Mouse (Mus musculus) lung, postnatal 36 days (tissue): ENCODE results near the gene Nudt3.

Experiments
- DNase-seq: peaks from one replicate; pipeline ENCODE4 v3.0.0; 2022; ENCODE audit warnings: mixed read lengths

Nudt3 gene

DNA sequence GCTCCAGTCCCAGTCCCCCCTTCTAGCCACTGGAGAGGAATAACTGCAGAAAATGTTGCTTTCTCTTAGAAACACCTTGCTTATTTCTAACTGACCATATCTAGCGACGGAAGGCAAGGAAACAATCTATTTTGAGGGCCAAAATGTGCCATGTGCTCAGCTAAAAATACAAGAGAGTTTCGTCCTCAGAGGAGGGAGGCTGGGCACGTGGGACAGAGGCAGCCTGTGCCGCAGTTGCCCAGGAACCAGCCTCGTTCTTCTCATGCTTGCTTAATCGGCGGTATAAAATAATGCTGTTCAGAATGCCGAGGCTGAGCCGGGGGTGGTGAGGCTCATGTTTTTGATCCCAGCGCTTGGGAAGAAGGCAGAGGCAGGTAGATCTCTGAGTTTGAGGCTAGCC, 78.7 kb downstream of the Nudt3 start:
- DNase-seq = no peak

DNA sequence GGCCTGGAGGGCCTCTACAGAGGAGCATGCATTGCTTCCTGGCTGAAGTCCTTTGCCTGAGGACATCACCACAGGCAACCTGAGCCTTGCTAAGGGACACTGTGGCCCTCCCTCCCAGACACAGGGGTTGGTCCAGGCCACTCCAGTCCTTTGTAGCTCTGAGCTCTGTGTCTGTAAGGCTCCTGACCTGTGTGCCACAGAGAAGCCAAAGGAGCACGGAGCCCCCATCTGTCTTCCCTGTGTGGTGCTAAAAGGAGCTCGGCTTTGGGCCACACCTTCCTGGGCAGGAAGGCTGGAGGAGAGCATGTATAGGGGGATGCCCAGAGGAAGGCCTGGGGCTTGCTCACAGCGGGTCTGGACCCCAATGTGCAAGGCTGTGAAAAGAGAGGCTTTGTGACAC, 81.3 kb downstream of the Nudt3 start:
- DNase-seq = no peak

DNA sequence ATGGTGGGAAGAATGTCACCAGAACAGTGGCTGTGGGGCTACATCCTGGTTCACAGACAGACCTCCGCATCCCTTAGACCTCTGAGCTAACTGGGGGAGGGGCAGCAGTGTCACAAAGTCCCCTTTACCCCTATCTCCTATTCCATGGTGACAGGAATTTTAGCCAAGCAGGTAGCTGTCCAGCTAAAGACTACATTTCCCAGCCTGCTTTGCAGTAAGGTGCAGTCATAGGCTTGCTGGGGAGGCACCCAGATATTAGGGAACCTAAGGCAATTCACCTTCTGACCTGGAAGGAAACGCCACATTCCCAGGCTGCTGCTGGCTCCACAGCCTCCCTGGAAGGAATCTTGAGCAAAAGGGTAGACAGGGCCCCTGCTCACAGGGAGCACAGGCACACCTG, 82.0 kb downstream of the Nudt3 start:
- no peak for DNase-seq

DNA sequence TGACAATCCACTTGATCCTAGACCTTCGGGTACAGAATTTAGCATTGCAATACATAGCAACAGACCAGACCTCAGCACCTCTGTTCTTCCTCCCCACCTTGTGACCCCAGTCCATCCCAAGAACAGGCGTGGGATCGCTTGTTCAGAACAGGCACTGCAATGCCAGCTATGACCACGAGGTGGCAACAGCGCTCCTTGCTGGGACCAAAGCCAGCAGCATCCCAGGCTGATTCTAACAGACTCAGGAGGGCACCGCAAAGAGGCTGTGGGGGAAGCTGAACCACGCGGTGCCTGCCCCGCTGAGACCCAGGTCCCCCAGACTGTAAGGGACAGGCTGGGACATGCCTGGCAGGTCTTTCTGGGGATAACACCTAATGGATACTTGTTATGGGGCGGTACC, 88.6 kb downstream of the Nudt3 start:
- DNase-seq = peak; percentile 91

DNA sequence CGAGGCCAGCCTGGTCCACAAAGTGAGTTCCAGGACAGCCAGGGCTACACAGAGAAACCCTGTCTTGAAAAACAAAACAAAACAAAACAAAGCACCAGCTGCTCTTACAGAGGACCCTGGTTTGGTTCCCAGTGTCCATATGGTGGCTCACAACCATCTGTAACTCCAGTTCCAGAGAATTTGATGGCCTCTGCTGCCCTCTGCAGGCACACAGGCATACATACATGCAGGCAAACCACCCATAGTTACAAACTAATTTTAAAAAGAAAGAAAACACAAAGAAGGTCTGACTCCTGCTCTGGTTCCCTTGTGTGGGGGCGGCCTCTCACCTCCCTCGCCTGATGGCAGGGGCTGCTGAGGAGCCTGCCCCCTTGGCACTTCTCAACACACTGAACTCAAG, 89.9 kb downstream of the Nudt3 start:
- no peak for DNase-seq

DNA sequence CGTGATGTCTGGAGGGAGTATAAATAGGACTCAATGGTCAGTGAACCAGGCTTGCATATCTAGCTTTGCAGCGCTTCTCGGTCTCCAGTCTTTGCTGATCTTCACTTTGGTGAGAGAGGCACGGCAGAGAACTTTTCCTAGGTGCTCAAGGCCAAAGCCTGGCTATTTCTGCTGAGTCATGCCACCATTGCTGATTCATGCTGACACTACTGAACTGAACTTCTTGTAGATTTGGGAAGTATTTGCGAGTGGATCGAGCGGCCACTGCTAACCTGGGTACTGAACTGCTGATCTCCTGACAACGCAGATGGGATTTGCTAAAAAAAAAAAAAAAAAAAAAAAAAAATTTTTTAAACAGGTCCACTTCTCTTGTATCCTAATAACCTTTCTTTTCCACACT, 91.2 kb downstream of the Nudt3 start:
- DNase-seq = no peak
